Mouse (Mus musculus) hindbrain, postnatal 0 days (tissue): ENCODE data around the gene Fam193b. TPM values are rescaled to one million over a fixed set of nuclear protein-coding genes. Genes with fewer than 3 reads are reported as not detected.
A peak's percentile ranks its signal among the peaks of the same experiment; 100 is the strongest.

Experiments used
- ATAC-seq: fragments of 200-750 bp; cut with Nextera tagmentation; 2 replicates; pipeline ENCODE4 v1.8.0; 2017; ENCODE audit warnings: mild to moderate bottlenecking, moderate TSS enrichment, moderate library complexity
- DNase-seq: peaks from one replicate; pipeline ENCODE4 v3.0.0-alpha.2; 2015; ENCODE audit warnings: low spot score
- H3K27ac ChIP-seq: fragments of 300-500 bp; sonication (generic); 2 replicates; pipeline ENCODE4 v1.5.1; 2014; ENCODE audit warnings: mild to moderate bottlenecking
- H3K27me3 ChIP-seq: fragments of 300-500 bp; sonication (generic); 2 replicates; pipeline ENCODE4 v1.6.1; 2014; ENCODE audit warnings: low read length, mixed read lengths; ENCODE audit not compliant: insufficient read depth
- H3K36me3 ChIP-seq: fragments of 300-500 bp; sonication (generic); 2 replicates; pipeline ENCODE4 v1.6.1; 2014; ENCODE audit warnings: low read length, mixed read lengths; ENCODE audit not compliant: insufficient read depth
- H3K4me1 ChIP-seq: fragments of 300-500 bp; sonication (generic); 2 replicates; pipeline ENCODE4 v1.6.1; 2014; ENCODE audit warnings: antibody characterized with exemption, low read length, mixed read lengths; ENCODE audit not compliant: insufficient read depth
- H3K4me2 ChIP-seq: fragments of 300-500 bp; sonication (generic); 2 replicates; pipeline ENCODE4 v1.6.1; 2014; ENCODE audit warnings: low read depth, mild to moderate bottlenecking, low read length, moderate library complexity, mixed read lengths
- H3K4me3 ChIP-seq: fragments of 300-500 bp; sonication (generic); 2 replicates; pipeline ENCODE4 v1.5.1; 2014; ENCODE audit warnings: low read length
- H3K9ac ChIP-seq: fragments of 300-500 bp; sonication (generic); replicated peaks from 2 replicates; pipeline ENCODE4 v1.6.1; 2014; ENCODE audit warnings: mild to moderate bottlenecking, low read length, moderate library complexity, mixed read lengths
- H3K9me3 ChIP-seq: fragments of 300-500 bp; sonication (generic); 2 replicates; pipeline ENCODE4 v1.6.1; 2016; ENCODE audit warnings: low read length, mixed read lengths
- CTCF ChIP-seq: IDR thresholded peaks from 2 replicates; pipeline ENCODE4 v1.5.1; 2016; ENCODE audit warnings: antibody characterized with exemption, control low read depth, low read depth
- WGBS: fragments of 180-500 bp; shearing (Covaris S2); extraction: QIAGEN DNeasy Blood & Tissue Kit; methylation state at CpG from one replicate; pipeline ENCODE4 v1.1.7; 2014; 5-methylcytosine and 5-hydroxymethylcytosine counted together
- polyA plus RNA-seq: library from polyadenylated mRNA; unstranded; fragments of >200 nt; fragmentation: Nextera tagmentation; extraction: Ambion mirVana; gene quantifications from 2 replicates; pipeline ENCODE4 v1.2.1, GENCODE M21; 2015
- total RNA-seq: library from RNA; depleted of rRNA; stranded (reverse); fragments of >200 nt; gene quantifications from 2 replicates; pipeline ENCODE4 v1.2.3, GENCODE M21; 2014

The Fam193b gene
- total and polyA plus RNA-seq, 2 experiments from 2014 or later, result 38.9 to 87.5 TPM

- no peak overlapping the region for H3K27ac ChIP-seq
- no peaks in the 10 kb centered on the region for H3K4me1 ChIP-seq
- no peaks in the 10 kb centered on the region for H3K27me3 ChIP-seq
- H3K9ac ChIP-seq, result no peak overlapping the region
- H3K9me3 ChIP-seq, result no peaks in the 10 kb centered on the region
- no peaks in the 10 kb centered on the region for H3K36me3 ChIP-seq
- no peak for DNase-seq
- 69% methylated on average over 17 of the region's 17 CpGs for WGBS
- H3K4me3 ChIP-seq, result no peak overlapping the region
- no peak overlapping the region for H3K4me2 ChIP-seq
- ATAC-seq, result 0 out of 2 replicates have a peak, but pooled peaks have one; percentile 22
- TF ChIP-seq CTCF, result no peak
Observed at GRCm38 (mm10) chr13:55523278-55523677, 47.6 kb downstream of the Fam193b start.

GRCm38 (mm10) chr13:55522730-55523129, 48.2 kb downstream of the Fam193b start:
- ATAC-seq, result no peak
- no peak overlapping the region for H3K4me3 ChIP-seq
- H3K9ac ChIP-seq, result no peak overlapping the region
- H3K4me2 ChIP-seq, result no peak overlapping the region
- H3K9me3 ChIP-seq, result no peaks in the 10 kb centered on the region
- no peaks in the 10 kb centered on the region for H3K4me1 ChIP-seq
- no peak for TF ChIP-seq CTCF
- DNase-seq, result no peak
- H3K27ac ChIP-seq, result no peak overlapping the region
- no peaks in the 10 kb centered on the region for H3K36me3 ChIP-seq
- 46% methylated on average over 8 of the region's 8 CpGs for WGBS
- no peaks in the 10 kb centered on the region for H3K27me3 ChIP-seq

- Histone ChIP-seq H3K4me2 (no peak overlapping the region), H3K36me3 (no peaks in the 10 kb centered on the region), H3K9me3 (no peaks in the 10 kb centered on the region), H3K27ac (no peak overlapping the region), H3K4me3 (no peak overlapping the region), H3K9ac (no peak overlapping the region), H3K27me3 (no peaks in the 10 kb centered on the region), H3K4me1 (no peaks in the 10 kb centered on the region)
- TF ChIP-seq CTCF, result no peak
- ATAC-seq (no peak), DNase-seq (no peak)
- 66% methylated on average over 4 of the region's 4 CpGs for WGBS
Observed at GRCm38 (mm10) chr13:55519606-55520005, 51.3 kb downstream of the Fam193b start.

GRCm38 (mm10) chr13:55516955-55517354, 54.0 kb downstream of the Fam193b start:
- Histone ChIP-seq H3K9ac (no peak overlapping the region), H3K4me1 (peaks cover 7% of the 10 kb centered on the region), H3K4me3 (no peak overlapping the region), H3K36me3 (no peaks in the 10 kb centered on the region), H3K4me2 (no peak overlapping the region), H3K27ac (no peak overlapping the region), H3K27me3 (no peaks in the 10 kb centered on the region), H3K9me3 (no peaks in the 10 kb centered on the region)
- 4% methylated on average over 5 of the region's 5 CpGs for WGBS
- ATAC-seq, result no peak
- peak; percentile 94 for TF ChIP-seq CTCF
- DNase-seq, result peak; percentile 92

- DNase-seq (no peak), ATAC-seq (no peak)
- Histone ChIP-seq H3K4me1 (peaks cover 20% of the 10 kb centered on the region), H3K27me3 (no peaks in the 10 kb centered on the region), H3K27ac (no peak overlapping the region), H3K9ac (peak overlapping the region; percentile 79; the same call in 1 of the 2 replicates), H3K36me3 (peaks cover 2% of the 10 kb centered on the region; the same call in 1 of the 2 replicates), H3K4me2 (peak overlapping the region; percentile 69), H3K9me3 (no peaks in the 10 kb centered on the region), H3K4me3 (peak overlapping the region; percentile 86)
- TF ChIP-seq CTCF, result no peak
- WGBS, result 36% methylated on average over 9 of the region's 9 CpGs
Observed at GRCm38 (mm10) chr13:55513828-55514227, 57.1 kb downstream of the Fam193b start.

- no peaks in the 10 kb centered on the region for H3K9me3 ChIP-seq
- H3K4me3 ChIP-seq, result peak within 1 kb of the TSS; percentile 86
- peak; percentile 85 for ATAC-seq
- H3K4me2 ChIP-seq, result peak within 1 kb of the TSS; percentile 69
- under 1% methylated on average over 54 of the region's 55 CpGs for WGBS
- TF ChIP-seq CTCF, result peak; percentile 92
- no peaks in the 10 kb centered on the region for H3K27me3 ChIP-seq
- H3K4me1 ChIP-seq, result peaks cover 20% of the 10 kb centered on the region
- DNase-seq, result peak; percentile 89
- peak within 1 kb of the TSS; percentile 86 for H3K27ac ChIP-seq
- H3K9ac ChIP-seq, result peak within 1 kb of the TSS; percentile 79
- peaks cover 8% of the 10 kb centered on the region; the same call in 1 of the 2 replicates for H3K36me3 ChIP-seq
Observed at GRCm38 (mm10) chr13:55513111-55513748, 57.7 kb downstream of the Fam193b start, which contains the start of gene Pdlim7. TSS of gene Pdlim7 (minus strand) at chr13:55513676.
